Mouse (Mus musculus) layer of hippocampus, adult 18-20 months (tissue): ENCODE measurements around the gene Arv1. TPM values are rescaled to one million over a fixed set of nuclear protein-coding genes. Genes with fewer than 3 reads are reported as not detected.

Experiments
- total RNA-seq, 2 experiments: library from RNA; stranded (reverse); gene quantifications; 2 replicates each; pipeline ENCODE4 v1.2.3; 2021

Gene Arv1
- total RNA-seq, 2 experiments from 2014 or later: 12.0 to 12.8 TPM

Other genes starting within 250 kb of the Arv1 start
- 10 to 100 TPM; 40.6 to 43.8 TPM for gene Cog2, start 201.4 kb upstream of the Arv1 start, total RNA-seq
- 10 to 100 TPM; 26.0 to 31.4 TPM for gene Agt, start 152.4 kb upstream of the Arv1 start, total RNA-seq
- gene Capn9, start 146.0 kb upstream of the Arv1 start, total RNA-seq: under 1 TPM; 0.18 to 0.27 TPM
- 10 to 100 TPM; 72.1 to 76.9 TPM for gene 2310022B05Rik, start 58.8 kb upstream of the Arv1 start, total RNA-seq
- 10 to 100 TPM; 41.3 to 41.6 TPM for gene Ttc13, start 156 bp upstream of the Arv1 start, total RNA-seq
- gene Fam89a, start 29.7 kb downstream of the Arv1 start, total RNA-seq: 1 to 10 TPM; 1.0 to 1.1 TPM
- 1 to 10 TPM; 1.2 to 1.7 TPM for gene Trim67, start 71.0 kb downstream of the Arv1 start, total RNA-seq
- 10 to 100 TPM; 58.4 to 61.9 TPM for gene Gnpat, start 140.9 kb downstream of the Arv1 start, total RNA-seq
- 10 to 100 TPM; 21.2 to 24.5 TPM for gene 2810004N23Rik, start 141.0 kb downstream of the Arv1 start, total RNA-seq
- 10 to 100 TPM; 33.5 to 36.9 TPM for gene Exoc8, start 175.6 kb downstream of the Arv1 start, total RNA-seq
- gene Sprtn, start 175.7 kb downstream of the Arv1 start, total RNA-seq: 10 to 100 TPM; 13.1 to 13.2 TPM
- gene Egln1, start 227.2 kb downstream of the Arv1 start, total RNA-seq: 10 to 100 TPM; 67.8 to 69.6 TPM